Mouse (Mus musculus) T-helper 1 cell (primary cell): Measurements from ENCODE around the gene Gm3252.
"Not testable (repeated sequence)": the region's sequence is repeated elsewhere in the genome, so short reads cannot be mapped to it uniquely, and the experiment has no call there.

ENCODE experiments used
- in situ Hi-C: fragments of 300-600 bp; cut with MboI, MseI; formaldehyde crosslinking; loops from one replicate; pipeline ENCODE4 v1.15.1; 2025; ENCODE audit warnings: high pct_unique_total_duplicates

Gene Gm3252

GRCm38 (mm10) chr14:4726038-4726880 is at the start of gene Gm3252:
TSS of gene Gm3252 (plus strand) at chr14:4726775.
- in situ Hi-C loops: not testable (repeated sequence)

- in situ Hi-C loops: loop anchor here (25.0 kb wide), 1 partner anchor 222 kb away; the partner anchor contains the start of gene Gm3182
Observed at GRCm38 (mm10) chr14:4708938-4709337, 17.6 kb upstream of the Gm3252 start, which contains the start of gene Gm7876. TSS of gene Gm7876 (plus strand) at chr14:4709238.

GRCm38 (mm10) chr14:4776037-4776436 is 49.5 kb downstream of the Gm3252 start, which contains the start of gene Gm9602:
TSS of gene Gm9602 (plus strand) at chr14:4776337.
- in situ Hi-C loops: not testable (repeated sequence)
